Mouse (Mus musculus) lung, adult 2 months (tissue): ENCODE data around the gene Ifitm1.

Experiments
- CTCF ChIP-seq: fragments of 200-500 bp; IDR thresholded peaks from 2 replicates; pipeline ENCODE4 v1.5.1; 2011; ENCODE audit warnings: mild to moderate bottlenecking, low read length, control low read depth; ENCODE audit not compliant: insufficient read depth
- POLR2A ChIP-seq: fragments of 200-500 bp; IDR thresholded peaks from 2 replicates; pipeline ENCODE4 v1.6.1; 2011; ENCODE audit warnings: low read depth, mild to moderate bottlenecking, control low read depth, low read length, borderline replicate concordance; ENCODE audit errors: extremely low read depth

GRCm38 (mm10) chr7:140989022-140989421 is 22.0 kb downstream of the Ifitm1 start:
- TF ChIP-seq CTCF (no peak), POLR2A (no peak)
